Mouse (Mus musculus) myocyte (in vitro differentiated cells): Measurements from ENCODE around the gene Lamtor2.

Source experiments
- CEBPB ChIP-seq: IDR thresholded peaks from 2 replicates; pipeline ENCODE4 v1.6.1; 2011; ENCODE audit warnings: mild to moderate bottlenecking, moderate library complexity; ENCODE audit not compliant: poor library complexity, insufficient read depth, severe bottlenecking
- E2F4 ChIP-seq: IDR thresholded peaks from one replicate; pipeline ENCODE4 v1.6.1; 2011; ENCODE audit warnings: mild to moderate bottlenecking, control low read depth, moderate library complexity; ENCODE audit not compliant: insufficient read depth
- MAX ChIP-seq: IDR thresholded peaks from one replicate; pipeline ENCODE4 v1.6.1; 2011; ENCODE audit warnings: low read depth, mild to moderate bottlenecking, control low read depth
- MYOD1 ChIP-seq, 3 experiments: IDR thresholded peaks; one replicate each; pipeline ENCODE4 v1.6.1; 2011; ENCODE audit warnings: control low read depth in 2 of 3, low read depth in 2 of 3, mild to moderate bottlenecking in 2 of 3, moderate library complexity in 1 of 3; ENCODE audit not compliant: insufficient read length in 2 of 3, control insufficient read depth in 1 of 3
- MYOG ChIP-seq, 3 experiments: IDR thresholded peaks; one replicate each; pipeline ENCODE4 v1.6.1; 2011; ENCODE audit warnings: control low read depth in 2 of 3, low read depth in 2 of 3, mild to moderate bottlenecking in 2 of 3; ENCODE audit not compliant: insufficient read length in 2 of 3, control insufficient read depth in 1 of 3, insufficient read depth in 1 of 3
- POLR2A ChIP-seq: IDR thresholded peaks from one replicate; pipeline ENCODE4 v1.6.1; 2011; ENCODE audit warnings: low read depth, mild to moderate bottlenecking, control low read depth, moderate library complexity; ENCODE audit not compliant: insufficient read length
- POLR2AphosphoS2 ChIP-seq: IDR thresholded peaks from one replicate; pipeline ENCODE4 v1.6.1; 2011; ENCODE audit warnings: low read depth, control low read depth; ENCODE audit not compliant: insufficient read length
- REST ChIP-seq: IDR thresholded peaks from one replicate; pipeline ENCODE4 v1.6.1; 2011; ENCODE audit warnings: mild to moderate bottlenecking, control low read depth, moderate library complexity; ENCODE audit not compliant: insufficient read depth, insufficient read length
- SRF ChIP-seq: IDR thresholded peaks from one replicate; pipeline ENCODE4 v1.6.1; 2011; ENCODE audit warnings: low read depth; ENCODE audit not compliant: control insufficient read depth, insufficient read length
- TCF12 ChIP-seq: IDR thresholded peaks from one replicate; pipeline ENCODE4 v1.6.1; 2011; ENCODE audit warnings: mild to moderate bottlenecking, control low read depth; ENCODE audit not compliant: poor library complexity, insufficient read depth, severe bottlenecking
- TCF3 ChIP-seq: IDR thresholded peaks from one replicate; pipeline ENCODE4 v1.6.1; 2011; ENCODE audit warnings: low read depth, control low read depth; ENCODE audit not compliant: insufficient read length
- USF1 ChIP-seq: IDR thresholded peaks from one replicate; pipeline ENCODE4 v1.6.1; 2011; ENCODE audit warnings: low read depth, mild to moderate bottlenecking, control low read depth, moderate library complexity

DNA sequence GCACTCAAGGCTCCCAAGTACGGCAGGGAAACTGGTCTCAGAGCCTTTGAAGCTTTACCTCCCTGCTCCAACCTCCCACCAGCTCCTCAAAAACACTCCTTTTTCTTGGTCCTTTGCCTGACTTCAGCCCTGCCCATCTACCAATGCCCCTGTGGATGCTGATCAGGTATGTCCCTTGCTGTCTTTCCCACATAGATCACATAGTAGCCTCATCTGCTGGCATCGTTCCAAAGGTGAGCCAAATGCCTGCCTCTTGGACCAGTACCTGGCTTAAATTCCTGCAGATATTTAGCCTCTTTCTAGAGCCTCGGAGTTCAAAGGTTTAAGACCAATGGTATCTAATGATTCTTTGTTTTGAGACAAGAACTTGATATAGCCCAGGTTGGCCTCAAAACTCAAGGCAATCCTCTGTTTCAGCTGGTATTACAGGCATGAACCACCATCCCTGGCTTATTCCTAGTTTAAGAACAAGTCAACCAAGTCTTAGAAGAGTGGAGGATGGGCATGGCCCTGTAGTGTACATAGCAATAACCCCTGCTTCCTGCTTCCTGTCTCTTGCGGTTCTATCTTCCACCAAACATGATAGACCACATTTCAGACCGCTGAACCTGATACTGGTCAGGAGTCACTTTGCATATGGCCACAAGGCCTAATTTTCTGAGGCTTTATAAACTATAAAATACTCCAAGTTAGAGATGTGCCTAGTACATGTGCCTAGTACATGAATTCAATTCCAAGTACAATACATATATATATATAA, 9.0 kb downstream of the Lamtor2 start:
- no peak for TF ChIP-seq MAX
- no peak for TF ChIP-seq POLR2A
- TF ChIP-seq POLR2AphosphoS2 = no peak
- no peak for TF ChIP-seq REST
- no peak for TF ChIP-seq TCF12
- TF ChIP-seq TCF3 = no peak
- TF ChIP-seq USF1 = no peak
- no peak for TF ChIP-seq MYOG (IDR thresholded peaks at IDR 0.05; ENCODE audit: control insufficient read depth in 1 of 3, insufficient read depth in 1 of 3, insufficient read length in 2 of 3, low read depth in 2 of 3)
- TF ChIP-seq SRF = no peak
- no peak for TF ChIP-seq E2F4
- TF ChIP-seq CEBPB = no peak
- TF ChIP-seq MYOD1 (IDR thresholded peaks at IDR 0.05; ENCODE audit: control insufficient read depth in 1 of 3, insufficient read length in 2 of 3, low read depth in 2 of 3) = no peak
